Mouse (Mus musculus) stomach, embryonic 15.5 days (tissue): ENCODE results near the gene Rem1. TPM values are rescaled to one million over a fixed set of nuclear protein-coding genes. Genes with fewer than 3 reads are reported as not detected.

Experiments
- ATAC-seq: fragments of 200-750 bp; cut with Nextera tagmentation; 2 replicates; pipeline ENCODE4 v1.8.0; 2017; ENCODE audit warnings: low read depth, moderate number of reproducible peaks, moderate TSS enrichment; ENCODE audit not compliant: insufficient read depth, low FRiP score
- H3K27ac ChIP-seq: fragments of 300-500 bp; sonication (generic); 2 replicates; pipeline ENCODE4 v1.5.1; 2015; ENCODE audit warnings: mild to moderate bottlenecking, inconsistent platforms
- H3K27me3 ChIP-seq: fragments of 300-500 bp; sonication (generic); replicated peaks from 2 replicates; pipeline ENCODE4 v1.6.1; 2015; ENCODE audit warnings: inconsistent platforms
- H3K36me3 ChIP-seq: fragments of 300-500 bp; sonication (generic); 2 replicates; pipeline ENCODE4 v1.6.1; 2015; ENCODE audit warnings: inconsistent platforms
- H3K4me1 ChIP-seq: fragments of 300-500 bp; sonication (generic); 2 replicates; pipeline ENCODE4 v1.6.1; 2015; ENCODE audit warnings: inconsistent platforms
- H3K4me2 ChIP-seq: fragments of 300-500 bp; sonication (generic); 2 replicates; pipeline ENCODE4 v1.6.1; 2015; ENCODE audit warnings: mild to moderate bottlenecking, inconsistent platforms
- H3K4me3 ChIP-seq: fragments of 300-500 bp; sonication (generic); replicated peaks from 2 replicates; pipeline ENCODE4 v1.5.1; 2015; ENCODE audit warnings: inconsistent platforms
- H3K9ac ChIP-seq: fragments of 300-500 bp; sonication (generic); 2 replicates; pipeline ENCODE4 v1.6.1; 2015; ENCODE audit warnings: inconsistent platforms
- H3K9me3 ChIP-seq: fragments of 300-500 bp; sonication (generic); 2 replicates; pipeline ENCODE4 v1.6.1; 2016; ENCODE audit warnings: inconsistent platforms
- WGBS: fragments of 180-500 bp; shearing (Covaris S2); methylation state at CpG from one replicate; pipeline ENCODE4 v1.1.7; 2015; 5-methylcytosine and 5-hydroxymethylcytosine counted together
- polyA plus RNA-seq: library from polyadenylated mRNA; unstranded; fragments of >200 nt; fragmentation: Nextera tagmentation; extraction: Ambion mirVana; gene quantifications from 2 replicates; pipeline ENCODE4 v1.2.1, GENCODE M21; 2015

The Rem1 gene
- polyA plus RNA-seq, 1 experiment from 2014 or later: 22.7 TPM

DNA sequence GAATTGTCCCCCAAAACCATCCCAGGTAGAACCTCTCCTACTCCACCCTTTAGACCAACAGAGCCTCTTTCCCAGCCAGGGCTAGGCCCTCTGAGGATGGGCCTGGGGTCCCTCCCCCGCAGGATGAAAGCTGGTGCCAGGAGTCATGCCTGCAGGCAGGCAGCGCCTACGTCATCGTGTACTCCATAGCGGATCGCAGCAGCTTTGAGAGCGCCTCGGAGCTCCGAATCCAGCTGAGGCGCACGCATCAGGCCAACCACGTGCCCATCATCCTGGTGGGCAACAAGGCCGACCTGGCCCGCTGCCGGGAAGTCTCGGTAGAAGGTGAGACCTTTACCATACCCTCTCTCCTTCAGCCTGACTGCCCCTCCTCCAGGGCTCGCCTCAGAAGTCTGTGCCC is 6.6 kb downstream of the Rem1 start:
- Histone ChIP-seq H3K9me3 (no peaks in the 10 kb centered on the region), H3K9ac (no peak overlapping the region), H3K4me1 (peaks cover 39% of the 10 kb centered on the region), H3K27ac (peak overlapping the region; percentile 40; the same call in 1 of the 2 replicates), H3K4me3 (no peak overlapping the region), H3K27me3 (0 out of 2 replicates have a peak, but pooled peaks cover 1% of the 10 kb centered on the region), H3K4me2 (peak overlapping the region; percentile 33), H3K36me3 (no peaks in the 10 kb centered on the region)
- 28% methylated on average over 17 of the region's 17 CpGs for WGBS
- no peak for ATAC-seq

GRCm38 (mm10) chr2:152634311-152634710 is 7.6 kb downstream of the Rem1 start:
- no peak for ATAC-seq
- Histone ChIP-seq H3K4me2 (no peak overlapping the region), H3K27me3 (no peaks in the 10 kb centered on the region), H3K4me3 (no peak overlapping the region), H3K36me3 (no peaks in the 10 kb centered on the region), H3K9ac (no peak overlapping the region), H3K4me1 (peaks cover 45% of the 10 kb centered on the region), H3K9me3 (no peaks in the 10 kb centered on the region), H3K27ac (peak overlapping the region; percentile 16; the same call in 1 of the 2 replicates)
- 76% methylated on average over 29 of the region's 29 CpGs for WGBS

- Histone ChIP-seq H3K27me3 (no peaks in the 10 kb centered on the region), H3K9ac (no peak overlapping the region), H3K4me3 (no peak overlapping the region), H3K27ac (peak overlapping the region; percentile 93), H3K4me1 (peaks cover 52% of the 10 kb centered on the region), H3K36me3 (no peaks in the 10 kb centered on the region), H3K4me2 (0 out of 2 replicates have a peak overlapping the region, but pooled peaks have one; percentile 26), H3K9me3 (no peaks in the 10 kb centered on the region)
- WGBS: 42% methylated on average over 23 of the region's 23 CpGs
- ATAC-seq: peak; percentile 67
These were observed 9.7 kb downstream of the Rem1 start for GRCm38 (mm10) chr2:152636246-152637005.

GRCm38 (mm10) chr2:152637006-152637322 is 10.2 kb downstream of the Rem1 start:
- Histone ChIP-seq H3K4me3 (no peak overlapping the region), H3K27ac (peak overlapping the region; percentile 93), H3K4me2 (no peak overlapping the region), H3K36me3 (no peaks in the 10 kb centered on the region), H3K9me3 (no peaks in the 10 kb centered on the region), H3K9ac (no peak overlapping the region), H3K4me1 (peaks cover 52% of the 10 kb centered on the region), H3K27me3 (no peaks in the 10 kb centered on the region)
- no peak for ATAC-seq
- 59% methylated on average over 6 of the region's 6 CpGs for WGBS

DNA sequence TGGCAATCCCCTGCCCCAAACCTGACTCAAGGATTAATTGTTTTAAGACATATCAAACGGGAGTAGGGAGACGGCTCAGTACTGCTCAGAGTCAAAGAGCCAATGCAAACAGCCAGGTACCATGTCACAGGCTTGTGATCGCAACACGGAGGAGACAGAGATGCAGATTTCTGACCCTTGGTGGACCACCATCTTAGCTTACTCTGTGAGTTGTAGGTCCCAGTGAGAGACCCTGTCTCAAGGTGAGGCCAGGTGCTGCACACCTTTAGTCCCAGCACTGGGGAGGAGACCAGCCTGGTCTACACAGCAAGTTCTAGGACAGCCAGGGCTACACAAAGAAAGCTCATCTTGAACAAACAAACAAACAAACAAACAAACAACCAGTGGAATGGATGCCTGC is 10.6 kb downstream of the Rem1 start:
- ATAC-seq: no peak
- Histone ChIP-seq H3K9ac (no peak overlapping the region), H3K4me3 (no peak overlapping the region), H3K27ac (peak overlapping the region; percentile 93), H3K27me3 (no peaks in the 10 kb centered on the region), H3K4me2 (no peak overlapping the region), H3K4me1 (peaks cover 52% of the 10 kb centered on the region), H3K9me3 (no peaks in the 10 kb centered on the region), H3K36me3 (no peaks in the 10 kb centered on the region)
- 72% methylated on average over 4 of the region's 4 CpGs for WGBS

DNA sequence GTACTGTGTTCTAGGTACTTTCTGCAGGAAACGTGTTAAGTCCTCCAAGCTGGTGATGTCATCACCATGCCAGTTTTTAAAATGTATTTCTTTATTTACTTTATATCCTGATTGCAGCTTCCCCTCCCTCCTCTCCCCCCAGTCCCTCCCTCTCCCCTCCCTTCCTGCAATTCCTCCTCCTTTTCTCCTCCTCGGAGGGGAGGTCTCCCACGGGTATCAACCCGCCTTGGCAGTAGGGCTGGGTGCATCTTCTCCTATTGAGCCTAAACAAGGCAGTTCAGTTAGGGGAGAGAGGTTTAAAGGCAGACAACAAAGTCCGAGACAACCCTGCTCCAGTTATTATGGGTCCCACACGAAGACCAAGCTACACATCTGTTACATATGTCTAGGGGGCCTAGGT is 12.1 kb downstream of the Rem1 start:
- Histone ChIP-seq H3K27me3 (no peaks in the 10 kb centered on the region), H3K36me3 (no peaks in the 10 kb centered on the region), H3K4me1 (peaks cover 40% of the 10 kb centered on the region), H3K9ac (no peak overlapping the region), H3K27ac (peak overlapping the region; percentile 89), H3K4me2 (no peak overlapping the region), H3K9me3 (no peaks in the 10 kb centered on the region), H3K4me3 (no peak overlapping the region)
- no peak for ATAC-seq
- WGBS: 43% methylated on average over 6 of the region's 6 CpGs

DNA sequence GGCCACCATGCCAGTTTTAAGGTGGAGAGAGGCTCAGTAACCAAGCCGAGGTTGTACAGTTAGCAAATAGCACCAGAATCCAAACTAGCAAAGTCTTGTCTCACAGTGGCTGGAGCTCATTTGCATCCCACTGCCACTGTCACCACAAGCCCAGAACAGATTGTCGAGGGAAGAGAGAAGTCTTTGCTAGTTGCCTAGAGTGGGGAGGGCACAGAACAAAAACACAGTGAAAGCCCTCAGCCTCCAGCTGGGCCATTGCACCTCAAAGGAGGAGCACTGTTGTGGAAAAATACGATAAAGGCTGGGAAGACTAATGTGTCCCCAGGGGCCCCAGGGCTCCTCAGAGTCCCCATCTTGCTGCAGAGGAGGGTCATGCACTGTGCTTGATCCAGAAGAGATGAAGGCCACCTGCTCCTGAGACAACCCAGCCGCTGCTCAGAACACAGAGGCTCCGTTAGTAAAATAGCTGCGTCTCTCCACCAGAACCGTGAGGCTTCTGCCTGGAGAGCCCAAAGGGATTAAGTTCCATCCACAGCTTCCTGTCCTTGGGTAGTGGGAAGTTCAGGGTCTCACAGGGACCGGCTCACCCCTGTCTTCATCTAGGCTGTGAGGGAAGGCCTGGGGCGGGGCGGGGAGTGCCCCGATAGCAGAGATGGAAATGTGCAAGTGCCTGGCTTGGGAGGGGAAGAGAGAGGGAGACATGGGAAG is 12.8 kb downstream of the Rem1 start:
- Histone ChIP-seq H3K9ac (no peak overlapping the region), H3K27me3 (no peaks in the 10 kb centered on the region), H3K4me3 (no peak overlapping the region), H3K4me1 (peaks cover 36% of the 10 kb centered on the region), H3K9me3 (no peaks in the 10 kb centered on the region), H3K36me3 (no peaks in the 10 kb centered on the region), H3K4me2 (0 out of 2 replicates have a peak overlapping the region, but pooled peaks have one; percentile 3), H3K27ac (peak overlapping the region; percentile 89)
- WGBS: 22% methylated on average over 11 of the region's 11 CpGs
- peak; percentile 63 for ATAC-seq

DNA sequence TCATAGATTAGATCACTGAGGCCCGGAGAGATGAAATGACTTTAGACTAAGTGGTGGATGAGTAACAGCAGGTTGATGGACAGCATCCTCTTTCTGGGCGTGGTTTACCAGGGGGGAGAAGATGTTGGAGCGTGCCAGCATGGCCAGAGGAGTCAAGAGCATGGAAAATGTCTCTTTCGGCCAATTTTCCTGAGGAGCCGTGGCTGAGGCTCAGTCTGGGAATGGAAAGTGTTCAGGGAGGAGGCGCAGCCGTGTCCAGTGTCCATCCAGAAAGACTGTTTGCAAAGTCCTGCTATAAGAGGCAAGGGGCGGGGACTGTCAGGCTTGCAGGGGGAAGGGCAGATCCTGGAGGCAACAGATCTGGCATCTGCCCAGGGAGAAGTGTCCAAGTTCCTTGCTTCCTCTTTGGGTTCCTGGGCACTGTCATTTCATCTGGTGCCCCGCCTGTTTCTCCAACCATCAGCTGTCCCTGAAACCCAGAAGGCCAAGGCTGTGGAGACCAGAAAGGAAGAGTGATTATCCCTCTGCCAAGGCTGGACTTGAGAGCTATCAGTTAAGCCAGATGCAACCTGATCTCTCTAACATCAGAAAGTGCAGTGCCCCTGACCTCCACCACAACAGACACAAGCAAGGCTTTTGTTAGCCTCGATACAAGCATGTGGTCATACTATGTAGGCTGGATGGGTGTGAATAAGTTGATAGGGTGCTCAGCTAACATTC is 26.3 kb downstream of the Rem1 start:
- no peak for ATAC-seq
- H3K4me3 ChIP-seq: no peak overlapping the region
- no peak overlapping the region for H3K27ac ChIP-seq
- H3K27me3 ChIP-seq: no peaks in the 10 kb centered on the region
- no peaks in the 10 kb centered on the region for H3K36me3 ChIP-seq
- H3K9ac ChIP-seq: no peak overlapping the region
- peaks cover 3% of the 10 kb centered on the region; the same call in 1 of the 2 replicates for H3K4me1 ChIP-seq
- H3K4me2 ChIP-seq: no peak overlapping the region
- H3K9me3 ChIP-seq: no peaks in the 10 kb centered on the region
- WGBS: 46% methylated on average over 10 of the region's 10 CpGs

- H3K4me1 ChIP-seq: no peaks in the 10 kb centered on the region; the same call in 1 of the 2 replicates
- H3K4me2 ChIP-seq: no peak overlapping the region
- H3K27ac ChIP-seq: no peak overlapping the region
- 36% methylated on average over 14 of the region's 14 CpGs for WGBS
- H3K36me3 ChIP-seq: no peaks in the 10 kb centered on the region
- no peak for ATAC-seq
- no peak overlapping the region for H3K9ac ChIP-seq
- H3K9me3 ChIP-seq: no peaks in the 10 kb centered on the region
- H3K4me3 ChIP-seq: no peak overlapping the region
- no peaks in the 10 kb centered on the region for H3K27me3 ChIP-seq
These were observed 27.3 kb downstream of the Rem1 start for GRCm38 (mm10) chr2:152653874-152654715.

DNA sequence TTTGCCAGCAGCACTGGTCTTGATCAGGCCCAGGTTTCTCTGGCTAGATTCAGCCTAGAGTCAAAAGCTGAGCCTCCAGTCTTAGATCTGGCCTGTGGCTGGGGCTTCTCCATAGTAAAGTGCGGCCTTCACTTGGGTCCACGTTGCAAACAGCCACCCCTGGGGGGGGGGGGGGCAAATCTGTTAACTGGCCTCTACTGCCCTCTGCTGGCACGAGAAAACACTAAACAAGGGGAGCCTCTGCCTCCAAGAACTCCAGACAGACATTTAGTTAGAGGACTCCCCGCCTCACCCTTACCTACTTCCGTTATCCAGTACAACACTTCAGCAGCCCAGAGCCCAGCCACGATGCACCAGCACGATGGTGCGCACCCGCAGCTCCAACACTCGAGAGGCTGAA is 30.6 kb downstream of the Rem1 start:
- Histone ChIP-seq H3K27me3 (no peaks in the 10 kb centered on the region), H3K9me3 (no peaks in the 10 kb centered on the region), H3K36me3 (no peaks in the 10 kb centered on the region), H3K27ac (no peak overlapping the region), H3K4me1 (no peaks in the 10 kb centered on the region; the same call in 1 of the 2 replicates), H3K9ac (no peak overlapping the region), H3K4me3 (no peak overlapping the region), H3K4me2 (no peak overlapping the region)
- ATAC-seq: no peak
- WGBS: 55% methylated on average over 10 of the region's 10 CpGs

GRCm38 (mm10) chr2:152661163-152661562 is 34.4 kb downstream of the Rem1 start:
- WGBS: 71% methylated on average over 6 of the region's 6 CpGs
- Histone ChIP-seq H3K4me1 (no peaks in the 10 kb centered on the region), H3K9me3 (no peaks in the 10 kb centered on the region), H3K4me2 (no peak overlapping the region), H3K36me3 (no peaks in the 10 kb centered on the region), H3K27ac (no peak overlapping the region), H3K9ac (no peak overlapping the region), H3K27me3 (no peaks in the 10 kb centered on the region), H3K4me3 (no peak overlapping the region)
- no peak for ATAC-seq
